Mouse (Mus musculus) spleen, adult 2 months (tissue): Measurements from ENCODE around the gene Bcl10. TPM values are rescaled to one million over a fixed set of nuclear protein-coding genes. Genes with fewer than 3 reads are reported as not detected.

Source experiments
- DNase-seq, 2 experiments: peaks; one replicate each; pipeline versions ENCODE4 v3.0.0 to v3.0.0-alpha.2; 2012 to 2021; ENCODE audit warnings: low spot score in 2 of 2, low read depth in 1 of 2
- H3K27ac ChIP-seq: fragments of 200-500 bp; 2 replicates; pipeline ENCODE4 v1.5.1; 2012; ENCODE audit warnings: low read length, inconsistent platforms; ENCODE audit not compliant: insufficient read depth
- H3K27me3 ChIP-seq: fragments of 200-500 bp; 2 replicates; pipeline ENCODE4 v1.6.1; 2012; ENCODE audit warnings: mild to moderate bottlenecking, moderate library complexity, low read length, inconsistent platforms; ENCODE audit not compliant: control insufficient read depth, insufficient read depth
- H3K36me3 ChIP-seq: fragments of 200-500 bp; 2 replicates; pipeline ENCODE4 v1.6.1; 2012; ENCODE audit warnings: mild to moderate bottlenecking, low read length, inconsistent platforms; ENCODE audit not compliant: control insufficient read depth, insufficient read depth
- H3K4me1 ChIP-seq: fragments of 200-500 bp; 2 replicates; pipeline ENCODE4 v1.6.1; 2011; ENCODE audit warnings: inconsistent platforms; ENCODE audit not compliant: control insufficient read depth, insufficient read depth, insufficient read length
- H3K4me3 ChIP-seq: fragments of 200-500 bp; 2 replicates; pipeline ENCODE4 v1.5.1; 2011; ENCODE audit warnings: mild to moderate bottlenecking, inconsistent platforms; ENCODE audit not compliant: insufficient read depth, insufficient read length; ENCODE audit errors: extremely low read depth
- CTCF ChIP-seq: fragments of 200-500 bp; IDR thresholded peaks from 2 replicates; pipeline ENCODE4 v1.5.1; 2011; ENCODE audit warnings: mild to moderate bottlenecking, inconsistent platforms; ENCODE audit not compliant: insufficient read depth, insufficient read length, insufficient replicate concordance; ENCODE audit errors: extremely low read depth
- POLR2A ChIP-seq: fragments of 200-500 bp; IDR thresholded peaks from 2 replicates; pipeline ENCODE4 v1.6.1; 2011; ENCODE audit warnings: low read depth, low read length, inconsistent platforms
- WGBS: fragments of 180-500 bp; shearing (Covaris S2); methylation state at CpG from one replicate; pipeline ENCODE4 v1.1.7; 2018; 5-methylcytosine and 5-hydroxymethylcytosine counted together
- polyA plus RNA-seq: library from polyadenylated mRNA; depleted of rRNA; stranded (reverse); fragments of >200 nt; gene quantifications from 2 replicates; pipeline ENCODE4 v1.2.3, GENCODE M21; 2012

Bcl10 gene
- polyA plus RNA-seq, 1 experiment = 11.4 TPM

- Histone ChIP-seq H3K27me3 (no peaks in the 10 kb centered on the region), H3K4me1 (no peaks in the 10 kb centered on the region), H3K36me3 (no peaks in the 10 kb centered on the region), H3K27ac (no peak overlapping the region), H3K4me3 (no peak overlapping the region)
- no peak for TF ChIP-seq CTCF
- no peak for TF ChIP-seq POLR2A
- no peak for DNase-seq
- 85% methylated on average over 12 of the region's 12 CpGs for WGBS
Observed at GRCm38 (mm10) chr3:145894131-145894530, 28.5 kb upstream of the Bcl10 start.

- Histone ChIP-seq H3K4me1 (no peaks in the 10 kb centered on the region), H3K36me3 (no peaks in the 10 kb centered on the region), H3K27me3 (no peaks in the 10 kb centered on the region), H3K27ac (no peak overlapping the region), H3K4me3 (no peak overlapping the region)
- TF ChIP-seq POLR2A = no peak
- TF ChIP-seq CTCF = no peak
- DNase-seq = no peak
- 89% methylated on average over 11 of the region's 11 CpGs for WGBS
Observed at GRCm38 (mm10) chr3:145897749-145898148, 24.9 kb upstream of the Bcl10 start.

DNA sequence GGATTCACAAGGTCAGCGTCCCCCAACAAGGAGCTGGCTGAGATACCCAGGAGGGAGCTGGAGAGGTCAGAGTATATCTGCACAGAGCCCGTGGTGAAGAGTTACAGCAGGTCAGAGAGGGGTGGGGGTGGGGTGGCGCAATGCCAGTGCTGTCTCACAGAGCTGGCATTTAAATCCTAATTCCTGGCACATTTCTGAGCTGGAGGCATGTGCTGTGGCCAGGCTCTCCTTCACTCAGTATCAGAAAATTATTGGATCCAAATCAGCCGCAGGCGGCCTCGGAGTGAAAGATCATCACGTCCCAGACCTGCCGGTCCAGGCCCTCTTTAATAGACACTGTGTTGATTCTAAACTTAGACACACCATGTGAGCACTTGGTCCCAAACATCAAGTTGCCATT is 22.8 kb upstream of the Bcl10 start:
- Histone ChIP-seq H3K4me1 (no peaks in the 10 kb centered on the region), H3K27ac (no peak overlapping the region; the same call in 1 of the 2 replicates), H3K4me3 (no peak overlapping the region), H3K36me3 (no peaks in the 10 kb centered on the region), H3K27me3 (no peaks in the 10 kb centered on the region)
- TF ChIP-seq CTCF (no peak), POLR2A (no peak)
- no peak for DNase-seq
- 85% methylated on average over 8 of the region's 8 CpGs for WGBS

GRCm38 (mm10) chr3:145903530-145903929 is 19.1 kb upstream of the Bcl10 start:
- no peak for DNase-seq
- 97% methylated on average over 8 of the region's 8 CpGs for WGBS
- Histone ChIP-seq H3K4me3 (no peak overlapping the region), H3K4me1 (no peaks in the 10 kb centered on the region), H3K27ac (no peak overlapping the region), H3K36me3 (no peaks in the 10 kb centered on the region), H3K27me3 (no peaks in the 10 kb centered on the region)
- TF ChIP-seq CTCF = no peak
- no peak for TF ChIP-seq POLR2A

DNA sequence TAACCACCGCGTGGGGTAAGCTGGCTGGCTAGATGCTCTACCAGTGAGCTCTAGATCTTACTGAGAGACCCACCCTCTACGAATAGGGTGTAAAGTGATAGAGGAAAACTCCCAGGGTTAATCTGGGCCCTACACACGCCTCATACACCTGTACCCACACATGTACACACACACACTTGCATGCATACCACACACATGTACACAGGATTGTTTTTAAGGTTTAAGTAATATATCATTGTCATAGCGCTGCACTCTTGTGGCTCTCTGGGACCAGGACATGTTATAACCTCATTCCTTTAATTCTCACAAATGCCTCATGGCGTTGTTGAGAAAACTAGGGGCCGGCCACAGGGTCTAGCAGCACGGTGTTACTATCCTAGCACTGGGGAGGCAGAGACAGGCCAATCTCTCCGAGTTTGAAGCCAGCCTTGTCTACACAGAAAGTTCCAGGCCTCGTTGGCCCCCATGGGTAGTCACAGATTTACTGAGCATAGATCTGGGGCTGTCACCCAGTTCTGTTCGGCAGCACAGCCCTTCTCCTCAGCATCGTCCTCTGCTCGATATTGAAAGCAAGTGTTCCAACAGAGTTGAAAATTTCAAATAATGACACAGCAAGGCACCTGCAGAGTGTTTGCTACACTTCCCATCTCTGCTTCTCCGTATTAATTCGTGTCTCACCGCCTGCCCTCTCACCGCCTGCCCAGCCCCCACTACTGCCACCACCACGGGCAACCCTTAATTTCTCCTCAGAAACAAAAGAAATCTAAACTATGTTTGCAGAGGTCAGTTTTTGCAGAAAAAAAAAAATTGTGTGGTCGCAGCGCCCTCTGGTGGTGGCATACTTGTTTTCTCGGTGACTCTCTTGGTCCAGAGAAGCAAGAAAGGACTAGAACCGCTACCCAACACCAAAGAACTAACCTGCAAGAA is 17.5 kb upstream of the Bcl10 start:
- no peaks in the 10 kb centered on the region; the same call in 1 of the 2 replicates for H3K27me3 ChIP-seq
- no peak overlapping the region for H3K4me3 ChIP-seq
- no peaks in the 10 kb centered on the region for H3K4me1 ChIP-seq
- DNase-seq = peak in 1 of 2 experiments; percentile 28
- no peak overlapping the region for H3K27ac ChIP-seq
- no peaks in the 10 kb centered on the region for H3K36me3 ChIP-seq
- WGBS = 51% methylated on average over 22 of the region's 22 CpGs
- TF ChIP-seq CTCF (peak; percentile 51; the same call in 1 of the 2 replicates), POLR2A (no peak)

DNA sequence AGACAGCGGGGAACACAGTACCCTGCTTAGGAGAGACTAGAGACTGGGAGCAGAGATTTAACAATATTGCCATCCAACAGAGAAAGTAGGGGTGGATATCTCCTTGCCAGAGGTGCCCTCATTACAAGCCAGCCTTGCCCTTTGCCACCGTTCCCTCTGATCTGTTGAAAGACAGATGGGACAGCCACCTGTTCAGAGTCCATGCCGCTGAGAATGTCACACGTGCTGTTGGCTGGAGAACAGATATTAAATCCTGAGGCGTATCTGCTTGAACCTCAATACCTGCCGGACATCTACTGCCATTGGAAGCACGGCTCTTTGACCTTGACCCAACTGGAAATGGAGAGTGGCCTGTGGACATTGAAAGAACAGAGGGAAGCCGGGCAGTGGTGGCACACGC is 16.0 kb upstream of the Bcl10 start:
- TF ChIP-seq POLR2A (no peak), CTCF (no peak)
- Histone ChIP-seq H3K4me1 (no peaks in the 10 kb centered on the region), H3K4me3 (no peak overlapping the region), H3K27me3 (no peaks in the 10 kb centered on the region; the same call in 1 of the 2 replicates), H3K27ac (no peak overlapping the region), H3K36me3 (no peaks in the 10 kb centered on the region)
- WGBS = 93% methylated on average over 9 of the region's 9 CpGs
- no peak for DNase-seq

DNA sequence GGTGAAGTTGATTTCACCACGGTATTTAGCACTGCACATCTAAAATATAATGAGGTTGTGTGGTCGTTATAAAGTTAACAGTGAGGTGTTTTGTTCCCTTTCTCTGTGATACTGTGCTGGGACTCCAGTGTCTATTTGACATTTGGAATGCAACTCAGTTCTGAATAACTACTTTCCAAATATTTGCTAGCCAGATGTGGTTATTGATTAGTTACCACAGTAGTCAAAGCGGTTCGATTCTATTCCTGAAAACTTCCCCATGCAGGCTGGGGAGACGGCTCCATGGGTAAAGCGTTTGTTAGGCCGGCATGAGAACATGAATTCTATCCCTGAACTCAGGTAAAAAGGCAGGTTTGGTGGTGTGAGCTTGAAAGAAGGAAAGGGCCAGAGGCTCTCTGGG is 10.1 kb upstream of the Bcl10 start:
- Histone ChIP-seq H3K36me3 (no peaks in the 10 kb centered on the region), H3K27me3 (no peaks in the 10 kb centered on the region; the same call in 1 of the 2 replicates), H3K27ac (no peak overlapping the region), H3K4me3 (no peak overlapping the region), H3K4me1 (no peaks in the 10 kb centered on the region)
- TF ChIP-seq POLR2A (no peak), CTCF (no peak)
- WGBS = 91% methylated on average over 7 of the region's 7 CpGs
- no peak for DNase-seq
